Mouse (Mus musculus) embryonic facial prominence, embryonic 13.5 days (tissue): Measurements from ENCODE around the gene Macrod2. TPM values are rescaled to one million over a fixed set of nuclear protein-coding genes. Genes with fewer than 3 reads are reported as not detected.

Experiments
- ATAC-seq: fragments of 200-750 bp; cut with Nextera tagmentation; 2 replicates; pipeline ENCODE4 v1.8.0; 2017; ENCODE audit warnings: low read depth; ENCODE audit not compliant: insufficient number of reproducible peaks, insufficient read depth, low FRiP score, low TSS enrichment
- H3K27ac ChIP-seq: fragments of 300-500 bp; sonication (generic); 2 replicates; pipeline ENCODE4 v1.5.1; 2015; ENCODE audit warnings: moderate library complexity, mild to moderate bottlenecking, inconsistent platforms
- H3K27me3 ChIP-seq: fragments of 300-500 bp; sonication (generic); 2 replicates; pipeline ENCODE4 v1.6.1; 2015; ENCODE audit warnings: mild to moderate bottlenecking, inconsistent platforms
- H3K36me3 ChIP-seq: fragments of 300-500 bp; sonication (generic); 2 replicates; pipeline ENCODE4 v1.6.1; 2015; ENCODE audit warnings: mild to moderate bottlenecking, inconsistent platforms
- H3K4me1 ChIP-seq: fragments of 300-500 bp; sonication (generic); 2 replicates; pipeline ENCODE4 v1.6.1; 2015; ENCODE audit warnings: inconsistent platforms
- H3K4me2 ChIP-seq: fragments of 300-500 bp; sonication (generic); 2 replicates; pipeline ENCODE4 v1.6.1; 2015; ENCODE audit warnings: moderate library complexity, mild to moderate bottlenecking, inconsistent platforms
- H3K4me3 ChIP-seq: fragments of 300-500 bp; sonication (generic); 2 replicates; pipeline ENCODE4 v1.5.1; 2015; ENCODE audit warnings: mild to moderate bottlenecking, inconsistent platforms
- H3K9ac ChIP-seq: fragments of 300-500 bp; sonication (generic); 2 replicates; pipeline ENCODE4 v1.6.1; 2015; ENCODE audit warnings: mild to moderate bottlenecking, inconsistent platforms
- H3K9me3 ChIP-seq: fragments of 300-500 bp; sonication (generic); 2 replicates; pipeline ENCODE4 v1.6.1; 2016; ENCODE audit warnings: inconsistent platforms
- WGBS: fragments of 180-500 bp; shearing (Covaris S2); methylation state at CpG from one replicate; pipeline ENCODE4 v1.1.7; 2015; ENCODE audit warnings: mixed read lengths; 5-methylcytosine and 5-hydroxymethylcytosine counted together
- polyA plus RNA-seq: library from polyadenylated mRNA; unstranded; fragments of >200 nt; fragmentation: Nextera tagmentation; extraction: Ambion mirVana; gene quantifications from 2 replicates; pipeline ENCODE4 v1.2.1, GENCODE M21; 2015

The Macrod2 gene
- polyA plus RNA-seq, 1 experiment from 2014 or later = 44.8 TPM

GRCm38 (mm10) chr2:140865636-140866035 lies 470.5 kb downstream of the Macrod2 start:
- Histone ChIP-seq H3K9me3 (no peaks in the 10 kb centered on the region), H3K36me3 (no peaks in the 10 kb centered on the region), H3K4me1 (no peaks in the 10 kb centered on the region), H3K4me2 (no peak overlapping the region), H3K9ac (no peak overlapping the region), H3K4me3 (no peak overlapping the region), H3K27ac (no peak overlapping the region), H3K27me3 (no peaks in the 10 kb centered on the region)
- no peak for ATAC-seq
- WGBS = 91% methylated on average over 1 of the region's 1 CpGs

- ATAC-seq = no peak
- Histone ChIP-seq H3K4me3 (no peak overlapping the region), H3K27me3 (no peaks in the 10 kb centered on the region), H3K9me3 (no peaks in the 10 kb centered on the region), H3K4me1 (no peaks in the 10 kb centered on the region), H3K27ac (no peak overlapping the region), H3K36me3 (no peaks in the 10 kb centered on the region), H3K9ac (no peak overlapping the region), H3K4me2 (no peak overlapping the region)
- 89% methylated on average over 5 of the region's 5 CpGs for WGBS
Measured at GRCm38 (mm10) chr2:140867116-140867515, 472.0 kb downstream of the Macrod2 start.

- H3K27ac ChIP-seq = no peak overlapping the region
- no peak overlapping the region for H3K4me2 ChIP-seq
- no peak overlapping the region for H3K9ac ChIP-seq
- H3K4me3 ChIP-seq = no peak overlapping the region
- no peak for ATAC-seq
- no peaks in the 10 kb centered on the region for H3K4me1 ChIP-seq
- no peaks in the 10 kb centered on the region for H3K9me3 ChIP-seq
- H3K27me3 ChIP-seq = no peaks in the 10 kb centered on the region
- no peaks in the 10 kb centered on the region for H3K36me3 ChIP-seq
Measured at GRCm38 (mm10) chr2:140885176-140885575, 490.1 kb downstream of the Macrod2 start.

- H3K27ac ChIP-seq = no peak overlapping the region
- no peak overlapping the region for H3K9ac ChIP-seq
- no peak overlapping the region for H3K4me3 ChIP-seq
- H3K9me3 ChIP-seq = no peaks in the 10 kb centered on the region
- no peaks in the 10 kb centered on the region for H3K36me3 ChIP-seq
- H3K4me2 ChIP-seq = no peak overlapping the region
- no peak for ATAC-seq
- no peaks in the 10 kb centered on the region for H3K27me3 ChIP-seq
- H3K4me1 ChIP-seq = no peaks in the 10 kb centered on the region
Measured at GRCm38 (mm10) chr2:140890683-140891082, 495.6 kb downstream of the Macrod2 start.

GRCm38 (mm10) chr2:140896396-140897082 lies 501.4 kb downstream of the Macrod2 start:
- no peak overlapping the region for H3K4me2 ChIP-seq
- no peaks in the 10 kb centered on the region for H3K9me3 ChIP-seq
- H3K27ac ChIP-seq = no peak overlapping the region
- WGBS = 82% methylated on average over 3 of the region's 3 CpGs
- H3K27me3 ChIP-seq = no peaks in the 10 kb centered on the region
- no peak overlapping the region for H3K9ac ChIP-seq
- no peak overlapping the region for H3K4me3 ChIP-seq
- H3K4me1 ChIP-seq = no peaks in the 10 kb centered on the region; the same call in 1 of the 2 replicates
- ATAC-seq = no peak
- H3K36me3 ChIP-seq = no peaks in the 10 kb centered on the region

- no peaks in the 10 kb centered on the region for H3K9me3 ChIP-seq
- ATAC-seq = no peak
- WGBS = 58% methylated on average over 7 of the region's 7 CpGs
- H3K27me3 ChIP-seq = no peaks in the 10 kb centered on the region
- H3K27ac ChIP-seq = no peak overlapping the region
- no peak overlapping the region for H3K4me2 ChIP-seq
- H3K9ac ChIP-seq = no peak overlapping the region
- no peaks in the 10 kb centered on the region for H3K36me3 ChIP-seq
- no peaks in the 10 kb centered on the region; the same call in 1 of the 2 replicates for H3K4me1 ChIP-seq
- H3K4me3 ChIP-seq = no peak overlapping the region
Measured at GRCm38 (mm10) chr2:140898408-140898985, 503.4 kb downstream of the Macrod2 start.

- Histone ChIP-seq H3K27ac (no peak overlapping the region), H3K27me3 (no peaks in the 10 kb centered on the region), H3K36me3 (no peaks in the 10 kb centered on the region), H3K4me1 (no peaks in the 10 kb centered on the region), H3K4me2 (no peak overlapping the region), H3K4me3 (no peak overlapping the region), H3K9ac (no peak overlapping the region), H3K9me3 (no peaks in the 10 kb centered on the region)
- 75% methylated on average over 4 of the region's 4 CpGs for WGBS
- no peak for ATAC-seq
Measured at GRCm38 (mm10) chr2:140905331-140905730, 510.2 kb downstream of the Macrod2 start.

GRCm38 (mm10) chr2:140906123-140906522 lies 511.0 kb downstream of the Macrod2 start:
- ATAC-seq = no peak
- 50% methylated on average over 3 of the region's 3 CpGs for WGBS

GRCm38 (mm10) chr2:140911463-140911862 lies 516.4 kb downstream of the Macrod2 start:
- WGBS = 64% methylated on average over 6 of the region's 6 CpGs
- no peak overlapping the region for H3K4me2 ChIP-seq
- no peaks in the 10 kb centered on the region for H3K36me3 ChIP-seq
- H3K9me3 ChIP-seq = no peaks in the 10 kb centered on the region
- H3K4me1 ChIP-seq = peaks cover 3% of the 10 kb centered on the region; the same call in 1 of the 2 replicates
- H3K27ac ChIP-seq = no peak overlapping the region
- no peak for ATAC-seq
- no peak overlapping the region for H3K4me3 ChIP-seq
- no peak overlapping the region for H3K9ac ChIP-seq
- no peaks in the 10 kb centered on the region for H3K27me3 ChIP-seq

More at GRCm38 (mm10) chr2:140906123-140906522, 511.0 kb downstream of the Macrod2 start:
- Histone ChIP-seq H3K9ac (no peak overlapping the region), H3K4me2 (no peak overlapping the region), H3K9me3 (no peaks in the 10 kb centered on the region), H3K4me3 (no peak overlapping the region), H3K36me3 (no peaks in the 10 kb centered on the region), H3K27ac (no peak overlapping the region), H3K27me3 (no peaks in the 10 kb centered on the region), H3K4me1 (no peaks in the 10 kb centered on the region)

- H3K36me3 ChIP-seq = no peaks in the 10 kb centered on the region
- peaks cover 3% of the 10 kb centered on the region; the same call in 1 of the 2 replicates for H3K4me1 ChIP-seq
- no peak for ATAC-seq
- no peak overlapping the region for H3K4me2 ChIP-seq
- 15% methylated on average over 1 of the region's 1 CpGs for WGBS
- H3K4me3 ChIP-seq = no peak overlapping the region
- H3K27ac ChIP-seq = no peak overlapping the region
- no peak overlapping the region for H3K9ac ChIP-seq
- H3K27me3 ChIP-seq = no peaks in the 10 kb centered on the region
- no peaks in the 10 kb centered on the region for H3K9me3 ChIP-seq
Measured at GRCm38 (mm10) chr2:140912179-140912578, 517.1 kb downstream of the Macrod2 start.

GRCm38 (mm10) chr2:140912931-140913330 lies 517.8 kb downstream of the Macrod2 start:
- Histone ChIP-seq H3K4me3 (no peak overlapping the region), H3K4me2 (no peak overlapping the region), H3K4me1 (peaks cover 3% of the 10 kb centered on the region; the same call in 1 of the 2 replicates), H3K9me3 (no peaks in the 10 kb centered on the region), H3K9ac (no peak overlapping the region), H3K36me3 (no peaks in the 10 kb centered on the region), H3K27me3 (no peaks in the 10 kb centered on the region), H3K27ac (no peak overlapping the region)
- ATAC-seq = no peak
- WGBS = 11% methylated on average over 2 of the region's 2 CpGs

- Histone ChIP-seq H3K36me3 (no peaks in the 10 kb centered on the region), H3K9ac (no peak overlapping the region), H3K27ac (no peak overlapping the region), H3K27me3 (no peaks in the 10 kb centered on the region), H3K4me1 (peaks cover 3% of the 10 kb centered on the region; the same call in 1 of the 2 replicates), H3K4me3 (no peak overlapping the region), H3K4me2 (no peak overlapping the region), H3K9me3 (no peaks in the 10 kb centered on the region)
- ATAC-seq = no peak
- WGBS = 59% methylated on average over 7 of the region's 7 CpGs
Measured at GRCm38 (mm10) chr2:140913679-140914412, 518.7 kb downstream of the Macrod2 start.
